In the genomic region with DNA sequence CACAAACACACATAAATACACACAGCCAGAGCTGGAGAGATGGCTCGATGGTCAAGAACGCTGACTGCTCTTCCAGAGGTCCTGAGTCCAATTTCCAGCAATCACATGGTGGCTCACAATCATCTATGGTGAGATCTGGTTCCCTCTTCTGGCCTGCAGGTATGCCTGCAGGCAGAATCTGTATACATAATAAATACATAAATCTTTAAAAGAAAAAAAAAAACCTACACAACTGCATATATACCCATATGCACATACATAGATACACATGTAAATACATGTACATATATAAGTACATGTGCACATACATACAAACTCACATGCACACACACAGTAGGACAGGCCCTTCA, we compare ENCODE assay signal across 14 mouse cellular contexts.
DNase-seq lines count a peak whose midpoint lies in the region; ATAC-seq and TF ChIP-seq lines count a peak whose summit lies in the region.
"Had no signal": no experiment of that assay in that cellular context is flagged by ENCODE, and none has a peak within 500 bp of the region (broad histone marks: within the 10 kb centered on the region; RNA-seq: fewer than 3 reads in every experiment).

No protein-coding gene starts in this region.

- H3K4me2 ChIP-seq in forebrain, postnatal 0 days (ENCODE audit: low read depth) = no peak overlapping the region
- no peak overlapping the region for H3K4me2 ChIP-seq in forebrain, embryonic 13.5 days

- no peak overlapping the region for H3K27ac ChIP-seq in forebrain, postnatal 0 days (ENCODE audit: low read depth, low read length)
- H3K27ac ChIP-seq in forebrain, embryonic 13.5 days = no peak overlapping the region
- H3K27ac ChIP-seq in layer of hippocampus, adult 2 months = no peak overlapping the region

- no peak overlapping the region for H3K4me3 ChIP-seq in forebrain, postnatal 0 days (ENCODE audit: low read depth, low read length)
- no peak overlapping the region for H3K4me3 ChIP-seq in forebrain, embryonic 13.5 days
- no peak overlapping the region for H3K4me3 ChIP-seq in layer of hippocampus, adult 2 months

- no peak for ATAC-seq in forebrain, postnatal 0 days
- ATAC-seq in forebrain, embryonic 13.5 days = no peak
- ATAC-seq: forebrain, embryonic 16.5 days had no signal

- TF ChIP-seq CTCF in forebrain, postnatal 0 days (IDR thresholded peaks at IDR 0.05; ENCODE audit: low read depth) = peak; percentile 44
- peak; percentile 59 for TF ChIP-seq CTCF in layer of hippocampus, adult 2 months (conservative IDR thresholded peaks at IDR 0.05)
- TF ChIP-seq CTCF in brain, embryonic 14.5 days (IDR thresholded peaks at IDR 0.05; ENCODE audit: borderline replicate concordance, extremely low read depth, insufficient read depth, insufficient read length) = peak; percentile 15; the same call in 1 of the 2 replicates

- TF ChIP-seq POLR2A in brain, embryonic 14.5 days (IDR thresholded peaks at IDR 0.05; ENCODE audit: borderline replicate concordance, extremely low read depth, insufficient read depth, insufficient read length, poor library complexity, severe bottlenecking) = no peak

- 76% methylated on average over 2 of the region's 2 CpGs for WGBS in forebrain, postnatal 0 days
- 91% methylated on average over 2 of the region's 2 CpGs for WGBS in forebrain, embryonic 13.5 days

- no peak overlapping the region for H3K9ac ChIP-seq in forebrain, postnatal 0 days
- H3K9ac ChIP-seq in forebrain, embryonic 13.5 days = no peak overlapping the region

- H3K9me3 ChIP-seq in forebrain, postnatal 0 days (ENCODE audit: low read length) = no peaks in the 10 kb centered on the region
- no peaks in the 10 kb centered on the region for H3K9me3 ChIP-seq in forebrain, embryonic 13.5 days (replicated peaks)
- H3K9me3 ChIP-seq: G1E had no signal

- no peak for DNase-seq in forebrain, postnatal 0 days
- no peak for DNase-seq in layer of hippocampus, adult 2 months (ENCODE audit: low spot score in 2 of 2)
- DNase-seq in layer of hippocampus, adult 18-20 months (ENCODE audit: low spot score in 2 of 2) = no peak
- DNase-seq in 416B (ENCODE audit: low read depth) = peak; percentile 20
- no peak for DNase-seq in brain, embryonic 14.5 days (ENCODE audit: low read depth)
- no peak for DNase-seq in frontal cortex, postnatal 10 days (ENCODE audit: low spot score in 2 of 2)
- DNase-seq in lung, postnatal 14 days = no peak
- DNase-seq: B cell, adult 2 months; cerebellum, adult 18-20 months; gastrocnemius, postnatal 25 days; heart, postnatal 10 days had no signal

- no peaks in the 10 kb centered on the region for H3K27me3 ChIP-seq in forebrain, postnatal 0 days (ENCODE audit: insufficient read depth, low read length)
- no peaks in the 10 kb centered on the region for H3K27me3 ChIP-seq in forebrain, embryonic 13.5 days

- no peaks in the 10 kb centered on the region for H3K4me1 ChIP-seq in forebrain, postnatal 0 days (ENCODE audit: insufficient read depth)
- H3K4me1 ChIP-seq in forebrain, embryonic 13.5 days = 0 out of 2 replicates have a peak, but pooled peaks cover 4% of the 10 kb centered on the region

- H3K36me3 ChIP-seq in forebrain, postnatal 0 days (ENCODE audit: insufficient read depth) = no peaks in the 10 kb centered on the region
- no peaks in the 10 kb centered on the region for H3K36me3 ChIP-seq in forebrain, embryonic 13.5 days (ENCODE audit: poor library complexity, severe bottlenecking)
- H3K36me3 ChIP-seq: G1E had no signal
